Mouse (Mus musculus): Measurements from ENCODE around the gene Rgs7. TPM values are rescaled to one million over a fixed set of nuclear protein-coding genes. Genes with fewer than 3 reads are reported as not detected.

Gene Rgs7
- polyA plus RNA-seq, 1 experiment from 2014 or later = 2.3 TPM

- Histone ChIP-seq H3K27ac (no peak overlapping the region), H3K4me3 (no peak overlapping the region), H3K9me3 (no peaks in the 10 kb centered on the region), H3K4me2 (replicated peaks) (no peak overlapping the region), H3K9ac (no peak overlapping the region), H3K4me1 (no peaks in the 10 kb centered on the region), H3K27me3 (no peaks in the 10 kb centered on the region), H3K36me3 (no peaks in the 10 kb centered on the region)
- WGBS = 91% methylated on average over 1 of the region's 1 CpGs
- no peak for ATAC-seq (ENCODE audit: insufficient number of reproducible peaks, insufficient read depth, low FRiP score, low TSS enrichment)
These were observed 195.4 kb downstream of the Rgs7 start for GRCm38 (mm10) chr1:175296906-175297305.

GRCm38 (mm10) chr1:175290072-175290471 is 202.2 kb downstream of the Rgs7 start:
- Histone ChIP-seq H3K27ac (no peak overlapping the region), H3K4me2 (replicated peaks) (no peak overlapping the region), H3K27me3 (no peaks in the 10 kb centered on the region), H3K9me3 (no peaks in the 10 kb centered on the region), H3K4me3 (no peak overlapping the region), H3K4me1 (no peaks in the 10 kb centered on the region), H3K36me3 (no peaks in the 10 kb centered on the region), H3K9ac (no peak overlapping the region)
- ATAC-seq (ENCODE audit: insufficient number of reproducible peaks, insufficient read depth, low FRiP score, low TSS enrichment) = no peak
- 86% methylated on average over 1 of the region's 1 CpGs for WGBS

GRCm38 (mm10) chr1:175262341-175262740 is 230.0 kb downstream of the Rgs7 start:
- Histone ChIP-seq H3K9me3 (no peaks in the 10 kb centered on the region), H3K27ac (no peak overlapping the region), H3K36me3 (no peaks in the 10 kb centered on the region), H3K4me3 (no peak overlapping the region), H3K9ac (no peak overlapping the region), H3K4me1 (no peaks in the 10 kb centered on the region), H3K27me3 (no peaks in the 10 kb centered on the region), H3K4me2 (replicated peaks) (no peak overlapping the region)
- no peak for ATAC-seq (ENCODE audit: insufficient number of reproducible peaks, insufficient read depth, low FRiP score, low TSS enrichment)

GRCm38 (mm10) chr1:175259374-175259773 is 232.9 kb downstream of the Rgs7 start:
- no peaks in the 10 kb centered on the region for H3K27me3 ChIP-seq
- no peaks in the 10 kb centered on the region for H3K4me1 ChIP-seq
- 60% methylated on average over 1 of the region's 1 CpGs for WGBS
- H3K9me3 ChIP-seq = no peaks in the 10 kb centered on the region
- no peaks in the 10 kb centered on the region for H3K36me3 ChIP-seq
- no peak for ATAC-seq (ENCODE audit: insufficient number of reproducible peaks, insufficient read depth, low FRiP score, low TSS enrichment)
- no peak overlapping the region for H3K4me3 ChIP-seq
- no peak overlapping the region for H3K4me2 ChIP-seq (replicated peaks)
- H3K9ac ChIP-seq = no peak overlapping the region
- H3K27ac ChIP-seq = no peak overlapping the region

- Histone ChIP-seq H3K36me3 (no peaks in the 10 kb centered on the region), H3K9me3 (no peaks in the 10 kb centered on the region), H3K27me3 (no peaks in the 10 kb centered on the region), H3K4me2 (replicated peaks) (no peak overlapping the region), H3K4me1 (no peaks in the 10 kb centered on the region), H3K27ac (no peak overlapping the region), H3K4me3 (no peak overlapping the region), H3K9ac (no peak overlapping the region)
- no peak for ATAC-seq (ENCODE audit: insufficient number of reproducible peaks, insufficient read depth, low FRiP score, low TSS enrichment)
- WGBS = 65% methylated on average over 3 of the region's 3 CpGs
These were observed 237.1 kb downstream of the Rgs7 start for GRCm38 (mm10) chr1:175255224-175255623.

GRCm38 (mm10) chr1:175254724-175255123 is 237.6 kb downstream of the Rgs7 start:
- Histone ChIP-seq H3K4me2 (replicated peaks) (no peak overlapping the region), H3K4me3 (no peak overlapping the region), H3K27me3 (no peaks in the 10 kb centered on the region), H3K9ac (no peak overlapping the region), H3K4me1 (no peaks in the 10 kb centered on the region), H3K9me3 (no peaks in the 10 kb centered on the region), H3K36me3 (no peaks in the 10 kb centered on the region), H3K27ac (no peak overlapping the region)
- WGBS = 53% methylated on average over 3 of the region's 3 CpGs
- no peak for ATAC-seq (ENCODE audit: insufficient number of reproducible peaks, insufficient read depth, low FRiP score, low TSS enrichment)

GRCm38 (mm10) chr1:175242135-175242534 is 250.2 kb downstream of the Rgs7 start:
- no peak overlapping the region for H3K4me3 ChIP-seq
- H3K27ac ChIP-seq = no peak overlapping the region
- no peak for ATAC-seq (ENCODE audit: insufficient number of reproducible peaks, insufficient read depth, low FRiP score, low TSS enrichment)
- 78% methylated on average over 5 of the region's 5 CpGs for WGBS
- H3K4me1 ChIP-seq = no peaks in the 10 kb centered on the region
- H3K9me3 ChIP-seq = no peaks in the 10 kb centered on the region
- H3K27me3 ChIP-seq = no peaks in the 10 kb centered on the region
- no peaks in the 10 kb centered on the region for H3K36me3 ChIP-seq
- no peak overlapping the region for H3K9ac ChIP-seq
- no peak overlapping the region for H3K4me2 ChIP-seq (replicated peaks)

GRCm38 (mm10) chr1:175240137-175240536 is 252.2 kb downstream of the Rgs7 start:
- 67% methylated on average over 2 of the region's 2 CpGs for WGBS
- no peak overlapping the region for H3K4me2 ChIP-seq (replicated peaks)
- H3K36me3 ChIP-seq = no peaks in the 10 kb centered on the region
- no peaks in the 10 kb centered on the region for H3K4me1 ChIP-seq
- no peak overlapping the region for H3K4me3 ChIP-seq
- no peaks in the 10 kb centered on the region for H3K9me3 ChIP-seq
- H3K27me3 ChIP-seq = no peaks in the 10 kb centered on the region
- ATAC-seq (ENCODE audit: insufficient number of reproducible peaks, insufficient read depth, low FRiP score, low TSS enrichment) = no peak
- no peak overlapping the region for H3K9ac ChIP-seq
- H3K27ac ChIP-seq = no peak overlapping the region

- WGBS = 80% methylated on average over 3 of the region's 3 CpGs
- no peak for ATAC-seq (ENCODE audit: insufficient number of reproducible peaks, insufficient read depth, low FRiP score, low TSS enrichment)
These were observed 270.5 kb downstream of the Rgs7 start for GRCm38 (mm10) chr1:175221593-175222500.

GRCm38 (mm10) chr1:175219563-175219962 is 272.7 kb downstream of the Rgs7 start:
- Histone ChIP-seq H3K9me3 (no peaks in the 10 kb centered on the region), H3K36me3 (no peaks in the 10 kb centered on the region), H3K4me2 (replicated peaks) (no peak overlapping the region), H3K4me1 (no peaks in the 10 kb centered on the region), H3K27me3 (no peaks in the 10 kb centered on the region), H3K9ac (no peak overlapping the region), H3K27ac (no peak overlapping the region), H3K4me3 (no peak overlapping the region)
- WGBS = 86% methylated on average over 2 of the region's 2 CpGs
- ATAC-seq (ENCODE audit: insufficient number of reproducible peaks, insufficient read depth, low FRiP score, low TSS enrichment) = no peak

More at GRCm38 (mm10) chr1:175221593-175222500, 270.5 kb downstream of the Rgs7 start:
- Histone ChIP-seq H3K27ac (no peak overlapping the region), H3K4me2 (replicated peaks) (no peak overlapping the region), H3K9me3 (no peaks in the 10 kb centered on the region), H3K27me3 (no peaks in the 10 kb centered on the region), H3K36me3 (no peaks in the 10 kb centered on the region), H3K9ac (no peak overlapping the region), H3K4me3 (no peak overlapping the region), H3K4me1 (no peaks in the 10 kb centered on the region)

- Histone ChIP-seq H3K27me3 (no peaks in the 10 kb centered on the region), H3K4me1 (no peaks in the 10 kb centered on the region), H3K36me3 (no peaks in the 10 kb centered on the region), H3K9me3 (no peaks in the 10 kb centered on the region), H3K9ac (no peak overlapping the region), H3K27ac (no peak overlapping the region), H3K4me2 (replicated peaks) (no peak overlapping the region), H3K4me3 (no peak overlapping the region)
- no peak for ATAC-seq (ENCODE audit: insufficient number of reproducible peaks, insufficient read depth, low FRiP score, low TSS enrichment)
- 72% methylated on average over 2 of the region's 2 CpGs for WGBS
These were observed 285.3 kb downstream of the Rgs7 start for GRCm38 (mm10) chr1:175207004-175207403.

- no peaks in the 10 kb centered on the region for H3K27me3 ChIP-seq
- WGBS = 64% methylated on average over 1 of the region's 1 CpGs
- ATAC-seq (ENCODE audit: insufficient number of reproducible peaks, insufficient read depth, low FRiP score, low TSS enrichment) = no peak
These were observed 286.7 kb downstream of the Rgs7 start for GRCm38 (mm10) chr1:175205633-175206032.

More at GRCm38 (mm10) chr1:175205633-175206032, 286.7 kb downstream of the Rgs7 start:
- Histone ChIP-seq H3K4me3 (no peak overlapping the region), H3K9me3 (no peaks in the 10 kb centered on the region), H3K27ac (no peak overlapping the region), H3K36me3 (no peaks in the 10 kb centered on the region), H3K4me1 (no peaks in the 10 kb centered on the region), H3K9ac (no peak overlapping the region), H3K4me2 (replicated peaks) (no peak overlapping the region)

Data from embryonic facial prominence, embryonic 12.5 days (tissue).